Mouse (Mus musculus): Measurements from ENCODE around the gene Celf6. TPM values are rescaled to one million over a fixed set of nuclear protein-coding genes. Genes with fewer than 3 reads are reported as not detected.

The Celf6 gene
- 11.7 and 14.3 TPM in 2 replicates for polyA plus RNA-seq (2012; rRNA removed)

DNA sequence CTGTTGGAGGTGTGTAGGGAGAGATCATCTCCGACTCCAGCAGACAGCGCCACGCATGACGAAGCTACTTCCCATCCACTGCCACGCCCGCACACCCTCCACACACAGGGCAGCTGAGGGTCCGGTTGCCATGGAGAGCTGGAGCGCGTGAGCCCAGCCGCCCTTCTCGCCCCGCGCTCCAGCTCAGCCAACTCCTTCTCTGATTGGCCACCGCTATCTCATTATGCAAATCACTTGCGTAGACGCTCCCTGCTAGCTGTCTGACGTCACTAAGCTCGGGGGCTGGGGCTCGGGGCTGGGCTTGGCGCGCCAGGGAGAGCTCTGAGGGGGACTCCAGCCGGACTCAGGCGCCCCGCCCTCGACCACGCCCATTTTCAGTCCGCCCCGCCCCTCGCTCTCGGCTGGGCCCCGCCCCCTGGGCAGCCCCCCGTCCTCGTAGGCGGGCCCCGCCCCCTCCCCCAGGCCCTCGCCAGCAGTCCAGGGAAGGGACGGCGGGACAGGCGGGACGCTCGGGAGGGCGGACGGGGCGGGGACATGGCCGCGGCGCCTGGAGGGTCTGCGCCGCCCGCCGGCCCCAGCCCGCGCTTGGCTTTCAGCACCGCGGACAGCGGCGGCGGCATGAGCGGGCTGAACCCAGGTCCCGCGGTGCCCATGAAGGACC is at the start of gene Celf6:
Celf6 (plus strand) TSS at position 74 of the 661 bp plus-strand sequence.
- TF ChIP-seq POLR2A (IDR thresholded peaks at IDR 0.05; ENCODE audit: extremely low read depth, insufficient read depth, low read length) (peak; percentile 54; the same call in 1 of the 2 replicates), CTCF (IDR thresholded peaks at IDR 0.05; ENCODE audit: extremely low read depth, insufficient read depth, low read length) (no peak)
- H3K4me3 ChIP-seq (ENCODE audit: insufficient read depth, low read length): peak within 1 kb of the TSS; percentile 53
- no peak within 1 kb of the TSS for H3K27ac ChIP-seq (ENCODE audit: insufficient read depth, low read length)
- H3K4me1 ChIP-seq (ENCODE audit: control insufficient read depth, insufficient read depth, low read length): peaks cover 3% of the 10 kb centered on the region; the same call in 1 of the 2 replicates

DNA sequence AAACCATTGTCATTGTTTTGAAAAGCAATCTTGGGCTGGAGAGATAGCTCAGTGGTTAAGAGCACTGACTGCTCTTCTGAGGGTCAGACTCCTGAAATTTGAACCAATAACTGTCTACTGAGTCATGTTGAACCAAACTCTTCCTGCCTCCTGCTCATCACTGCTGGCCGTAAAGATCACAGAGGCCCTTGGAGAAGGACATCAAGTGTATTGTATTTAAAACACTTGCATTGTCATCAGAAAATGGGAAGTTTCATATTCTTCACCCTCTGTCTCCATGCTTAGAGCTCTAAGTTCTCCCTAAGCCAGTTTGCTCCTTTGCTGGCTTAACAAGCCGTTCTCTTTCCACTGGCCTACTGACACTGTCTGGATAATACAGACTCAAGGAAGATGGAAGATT is 49.4 kb upstream of the Celf6 start:
- Histone ChIP-seq H3K4me3 (ENCODE audit: insufficient read depth, low read length) (no peak overlapping the region), H3K4me1 (ENCODE audit: control insufficient read depth, insufficient read depth, low read length) (no peaks in the 10 kb centered on the region), H3K27ac (ENCODE audit: insufficient read depth, low read length) (no peak overlapping the region)
- TF ChIP-seq POLR2A (IDR thresholded peaks at IDR 0.05; ENCODE audit: extremely low read depth, insufficient read depth, low read length) (no peak), CTCF (IDR thresholded peaks at IDR 0.05; ENCODE audit: extremely low read depth, insufficient read depth, low read length) (no peak)

DNA sequence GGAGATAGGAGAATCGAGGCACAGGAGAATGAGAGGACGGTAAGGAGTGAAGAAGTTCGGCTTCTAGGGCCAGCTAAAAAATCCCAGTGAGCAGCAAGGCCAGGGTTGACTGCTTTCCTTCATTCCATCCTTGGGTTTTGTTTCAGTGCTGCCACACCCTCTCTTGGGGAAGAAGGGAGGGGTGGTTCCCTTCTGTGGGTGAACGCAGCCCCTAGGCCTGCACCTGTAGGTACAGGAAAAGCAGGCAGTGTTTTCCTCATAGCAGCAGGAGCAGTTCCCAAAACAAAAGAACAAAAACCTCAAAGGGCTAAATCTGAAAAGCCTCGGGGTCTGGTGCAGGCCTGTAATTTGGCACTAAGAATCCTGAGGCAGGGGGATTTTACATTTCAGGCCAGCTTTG is 46.1 kb upstream of the Celf6 start:
- H3K4me1 ChIP-seq (ENCODE audit: control insufficient read depth, insufficient read depth, low read length): no peaks in the 10 kb centered on the region
- no peak overlapping the region for H3K27ac ChIP-seq (ENCODE audit: insufficient read depth, low read length)
- H3K4me3 ChIP-seq (ENCODE audit: insufficient read depth, low read length): no peak overlapping the region
- TF ChIP-seq POLR2A (IDR thresholded peaks at IDR 0.05; ENCODE audit: extremely low read depth, insufficient read depth, low read length): no peak
- no peak for TF ChIP-seq CTCF (IDR thresholded peaks at IDR 0.05; ENCODE audit: extremely low read depth, insufficient read depth, low read length)

DNA sequence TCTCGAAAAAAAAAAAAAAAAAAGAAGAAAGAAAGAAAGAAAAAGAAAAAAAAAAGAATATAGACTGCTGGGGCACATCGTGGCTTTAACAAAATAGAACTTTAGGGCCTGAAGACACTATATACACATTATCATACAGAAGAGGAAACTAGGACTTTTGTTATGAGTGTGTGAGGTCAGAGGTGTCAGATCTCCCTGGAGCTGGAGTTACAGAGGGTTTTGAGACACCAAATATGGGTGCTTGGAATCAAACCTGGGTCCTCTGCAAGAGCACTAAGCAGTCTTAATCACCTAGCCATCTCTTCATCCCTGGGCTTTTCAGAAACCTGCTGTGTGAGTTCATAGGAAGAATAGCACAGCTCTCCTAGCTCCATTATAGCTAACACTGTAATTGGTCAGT is 44.3 kb upstream of the Celf6 start:
- Histone ChIP-seq H3K4me3 (ENCODE audit: insufficient read depth, low read length) (no peak overlapping the region), H3K27ac (ENCODE audit: insufficient read depth, low read length) (no peak overlapping the region), H3K4me1 (ENCODE audit: control insufficient read depth, insufficient read depth, low read length) (no peaks in the 10 kb centered on the region)
- TF ChIP-seq CTCF (IDR thresholded peaks at IDR 0.05; ENCODE audit: extremely low read depth, insufficient read depth, low read length) (no peak), POLR2A (IDR thresholded peaks at IDR 0.05; ENCODE audit: extremely low read depth, insufficient read depth, low read length) (no peak)

- Histone ChIP-seq H3K27ac (ENCODE audit: insufficient read depth, low read length) (no peak overlapping the region), H3K4me3 (ENCODE audit: insufficient read depth, low read length) (no peak overlapping the region), H3K4me1 (ENCODE audit: control insufficient read depth, insufficient read depth, low read length) (no peaks in the 10 kb centered on the region)
- TF ChIP-seq POLR2A (IDR thresholded peaks at IDR 0.05; ENCODE audit: extremely low read depth, insufficient read depth, low read length): no peak
- TF ChIP-seq CTCF (IDR thresholded peaks at IDR 0.05; ENCODE audit: extremely low read depth, insufficient read depth, low read length): no peak
Measured at GRCm38 (mm10) chr9:59533889-59534288, 43.8 kb upstream of the Celf6 start.

- TF ChIP-seq POLR2A (IDR thresholded peaks at IDR 0.05; ENCODE audit: extremely low read depth, insufficient read depth, low read length) (no peak), CTCF (IDR thresholded peaks at IDR 0.05; ENCODE audit: extremely low read depth, insufficient read depth, low read length) (peak; percentile 9; the same call in 1 of the 2 replicates)
- Histone ChIP-seq H3K4me1 (ENCODE audit: control insufficient read depth, insufficient read depth, low read length) (peaks cover 4% of the 10 kb centered on the region), H3K4me3 (ENCODE audit: insufficient read depth, low read length) (no peak overlapping the region), H3K27ac (ENCODE audit: insufficient read depth, low read length) (no peak overlapping the region; the same call in 1 of the 2 replicates)
Measured at GRCm38 (mm10) chr9:59537651-59538050, 40.1 kb upstream of the Celf6 start.

DNA sequence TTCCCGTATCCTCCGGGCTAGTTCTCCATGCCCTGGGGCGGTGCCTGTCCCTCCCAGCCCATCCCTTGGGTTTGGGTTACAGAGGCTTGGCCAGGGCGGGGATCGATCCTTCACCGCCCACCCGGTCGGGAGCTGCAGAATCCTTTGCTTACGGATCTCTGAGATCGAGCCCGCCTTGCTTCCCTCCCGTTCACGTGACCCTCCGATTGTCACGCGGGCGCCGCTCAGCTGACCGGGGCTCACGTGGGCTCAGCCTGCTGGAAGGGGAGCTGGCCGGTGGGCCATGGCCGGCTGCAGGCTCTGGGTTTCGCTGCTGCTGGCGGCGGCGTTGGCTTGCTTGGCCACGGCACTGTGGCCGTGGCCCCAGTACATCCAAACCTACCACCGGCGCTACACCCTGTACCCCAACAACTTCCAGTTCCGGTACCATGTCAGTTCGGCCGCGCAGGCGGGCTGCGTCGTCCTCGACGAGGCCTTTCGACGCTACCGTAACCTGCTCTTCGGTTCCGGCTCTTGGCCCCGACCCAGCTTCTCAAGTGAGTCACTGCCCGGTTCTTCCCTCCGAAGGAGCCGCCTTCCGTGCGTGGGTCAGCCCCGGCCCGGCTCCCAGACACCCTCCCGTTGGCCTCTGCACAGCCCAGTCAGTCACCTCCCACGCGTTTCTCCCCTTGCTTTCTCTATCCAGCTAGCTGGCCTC is 38.1 kb upstream of the Celf6 start, which contains the start of the genes Hexa and Tmem202:
Hexa (plus strand) TSS at position 100 of the 697 bp plus-strand sequence.
Tmem202 (minus strand) TSS at position 407 of the 697 bp plus-strand sequence.
- Histone ChIP-seq H3K4me3 (ENCODE audit: insufficient read depth, low read length) (peak within 1 kb of the TSS; percentile 59), H3K4me1 (ENCODE audit: control insufficient read depth, insufficient read depth, low read length) (peaks cover 7% of the 10 kb centered on the region), H3K27ac (ENCODE audit: insufficient read depth, low read length) (peak within 1 kb of the TSS; percentile 89)
- TF ChIP-seq POLR2A (IDR thresholded peaks at IDR 0.05; ENCODE audit: extremely low read depth, insufficient read depth, low read length) (peak; percentile 70), CTCF (IDR thresholded peaks at IDR 0.05; ENCODE audit: extremely low read depth, insufficient read depth, low read length) (no peak)

DNA sequence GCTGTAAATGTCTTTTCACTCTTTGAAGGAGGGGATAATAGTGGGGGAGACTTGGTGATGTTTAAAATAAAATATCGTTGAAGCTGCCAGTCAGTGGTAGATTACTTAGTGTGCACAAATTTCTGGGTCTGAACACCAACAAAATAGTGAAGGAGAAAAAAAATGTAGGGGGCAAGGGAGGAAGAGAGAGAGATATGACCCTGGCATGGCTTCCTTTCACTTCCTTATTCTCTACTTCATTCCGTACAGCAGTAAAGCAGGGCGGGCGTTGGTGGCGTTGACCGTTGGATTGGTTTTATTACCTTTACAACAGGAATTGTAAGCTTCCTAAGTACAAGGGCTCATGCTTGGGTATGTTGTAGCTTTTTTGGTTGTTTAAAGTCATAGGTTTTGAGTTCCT is 36.1 kb upstream of the Celf6 start:
- H3K4me3 ChIP-seq (ENCODE audit: insufficient read depth, low read length): no peak overlapping the region; the same call in 1 of the 2 replicates
- no peak for TF ChIP-seq POLR2A (IDR thresholded peaks at IDR 0.05; ENCODE audit: extremely low read depth, insufficient read depth, low read length)
- no peak for TF ChIP-seq CTCF (IDR thresholded peaks at IDR 0.05; ENCODE audit: extremely low read depth, insufficient read depth, low read length)
- no peak overlapping the region for H3K27ac ChIP-seq (ENCODE audit: insufficient read depth, low read length)
- peaks cover 7% of the 10 kb centered on the region for H3K4me1 ChIP-seq (ENCODE audit: control insufficient read depth, insufficient read depth, low read length)

GRCm38 (mm10) chr9:59542766-59543324 is 34.9 kb upstream of the Celf6 start:
- H3K4me1 ChIP-seq (ENCODE audit: control insufficient read depth, insufficient read depth, low read length): peaks cover 9% of the 10 kb centered on the region
- H3K4me3 ChIP-seq (ENCODE audit: insufficient read depth, low read length): no peak overlapping the region
- no peak overlapping the region for H3K27ac ChIP-seq (ENCODE audit: insufficient read depth, low read length)
- no peak for TF ChIP-seq CTCF (IDR thresholded peaks at IDR 0.05; ENCODE audit: extremely low read depth, insufficient read depth, low read length)
- no peak for TF ChIP-seq POLR2A (IDR thresholded peaks at IDR 0.05; ENCODE audit: extremely low read depth, insufficient read depth, low read length)

Data from cortical plate, adult 2 months (tissue).